ENCODE assay signal across 21 mouse cellular contexts in genomic region chr3:102543646-102544045, GRCm38 (mm10).
DNase-seq lines count a peak whose midpoint lies in the region; ATAC-seq lines count a peak whose summit lies in the region.
"Had no signal": no experiment of that assay in that cellular context is flagged by ENCODE, and none has a peak within 500 bp of the region (broad histone marks: within the 10 kb centered on the region; RNA-seq: fewer than 3 reads in every experiment).

No protein-coding gene starts in this region.

- no peak overlapping the region for H3K27ac ChIP-seq in heart, embryonic 10.5 days
- H3K27ac ChIP-seq in heart, embryonic 12.5 days (ENCODE audit: poor library complexity, severe bottlenecking) = no peak overlapping the region
- peak overlapping the region; percentile 56 for H3K27ac ChIP-seq in brown adipose tissue, adult 24 weeks (replicated peaks; ENCODE audit: low read depth, low read length)
- H3K27ac ChIP-seq: embryonic facial prominence, embryonic 15.5 days; forebrain, embryonic 10.5 days; hindbrain, embryonic 10.5 days; hindbrain, embryonic 14.5 days; intestine, embryonic 15.5 days had no signal

- DNase-seq in adrenal gland, postnatal 10 days = peak; percentile 35
- DNase-seq in adrenal gland, adult 18-20 months (ENCODE audit: low spot score in 2 of 2) = no peak
- DNase-seq in heart, adult 11 months = peak; percentile 97
- no peak for DNase-seq in heart, embryonic 10.5 days (ENCODE audit: low spot score)
- DNase-seq in heart, adult 9 months (ENCODE audit: low spot score in 2 of 2) = peak; percentile 46 to 59
- DNase-seq: B cell, adult 2 months; cerebellum, adult 11 months; cerebellum, adult 8-10 months; cerebellum, postnatal 14 days; embryo, embryonic 11 days had no signal

- no peaks in the 10 kb centered on the region for H3K4me1 ChIP-seq in heart, embryonic 10.5 days
- 0 out of 2 replicates have a peak, but pooled peaks cover 4% of the 10 kb centered on the region for H3K4me1 ChIP-seq in heart, embryonic 12.5 days (replicated peaks)
- 0 out of 2 replicates have a peak, but pooled peaks cover 3% of the 10 kb centered on the region for H3K4me1 ChIP-seq in brown adipose tissue, adult 24 weeks (ENCODE audit: control insufficient read depth, insufficient read depth, insufficient read length, low read length)
- H3K4me1 ChIP-seq: embryonic facial prominence, embryonic 15.5 days; forebrain, embryonic 10.5 days; hindbrain, embryonic 10.5 days; intestine, embryonic 15.5 days had no signal

- H3K4me3 ChIP-seq in heart, embryonic 10.5 days = no peak overlapping the region
- no peak overlapping the region for H3K4me3 ChIP-seq in heart, embryonic 12.5 days
- no peak overlapping the region for H3K4me3 ChIP-seq in brown adipose tissue, adult 24 weeks (ENCODE audit: insufficient read depth, low read depth, low read length)
- H3K4me3 ChIP-seq: embryonic facial prominence, embryonic 15.5 days; erythroblast, embryonic 14.5 days; forebrain, embryonic 10.5 days; hindbrain, embryonic 10.5 days; intestine, embryonic 15.5 days had no signal

- no peak overlapping the region for H3K4me2 ChIP-seq in heart, embryonic 12.5 days
- H3K4me2 ChIP-seq: embryonic facial prominence, embryonic 15.5 days; hindbrain, embryonic 14.5 days; intestine, embryonic 15.5 days had no signal

- no peak for ATAC-seq in heart, embryonic 12.5 days (ENCODE audit: insufficient number of reproducible peaks, low FRiP score)
- ATAC-seq: CD4-positive, CD25-positive, alpha-beta regulatory T cell, adult 4 months; forebrain, embryonic 14.5 days; intestine, embryonic 15.5 days had no signal

- no peaks in the 10 kb centered on the region for H3K36me3 ChIP-seq in heart, embryonic 10.5 days
- H3K36me3 ChIP-seq in heart, embryonic 12.5 days = no peaks in the 10 kb centered on the region
- H3K36me3 ChIP-seq: embryonic facial prominence, embryonic 15.5 days; forebrain, embryonic 10.5 days; G1E; hindbrain, embryonic 10.5 days; intestine, embryonic 15.5 days had no signal

- WGBS in heart, embryonic 10.5 days = 69% methylated on average over 5 of the region's 5 CpGs
- WGBS in heart, embryonic 12.5 days = 77% methylated on average over 5 of the region's 5 CpGs

- no peaks in the 10 kb centered on the region for H3K9me3 ChIP-seq in heart, embryonic 10.5 days
- H3K9me3 ChIP-seq in heart, embryonic 12.5 days (replicated peaks) = 0 out of 2 replicates have a peak, but pooled peaks cover 2% of the 10 kb centered on the region
- H3K9me3 ChIP-seq: embryonic facial prominence, embryonic 15.5 days; forebrain, embryonic 10.5 days; G1E; hindbrain, embryonic 10.5 days; intestine, embryonic 15.5 days had no signal

- H3K9ac ChIP-seq in heart, embryonic 12.5 days = no peak overlapping the region
- H3K9ac ChIP-seq: embryonic facial prominence, embryonic 15.5 days; hindbrain, embryonic 14.5 days; intestine, embryonic 15.5 days had no signal

- H3K27me3 ChIP-seq in heart, embryonic 10.5 days (ENCODE audit: insufficient read depth, poor library complexity, severe bottlenecking) = no peaks in the 10 kb centered on the region
- H3K27me3 ChIP-seq in heart, embryonic 12.5 days (replicated peaks) = no peaks in the 10 kb centered on the region
- H3K27me3 ChIP-seq: embryonic facial prominence, embryonic 15.5 days; intestine, embryonic 15.5 days had no signal

Comparison
In these comparisons a context has a peak if more than half of its experiments do, and no peak if none do; other contexts are left out.
1. DNase-seq: peak in adrenal gland, postnatal 10 days (single experiment), heart, adult 11 months (single experiment) and heart, adult 9 months (2 of 2); none in adrenal gland, adult 18-20 months (0 of 2) and heart, embryonic 10.5 days (single experiment).